In the genomic region with DNA sequence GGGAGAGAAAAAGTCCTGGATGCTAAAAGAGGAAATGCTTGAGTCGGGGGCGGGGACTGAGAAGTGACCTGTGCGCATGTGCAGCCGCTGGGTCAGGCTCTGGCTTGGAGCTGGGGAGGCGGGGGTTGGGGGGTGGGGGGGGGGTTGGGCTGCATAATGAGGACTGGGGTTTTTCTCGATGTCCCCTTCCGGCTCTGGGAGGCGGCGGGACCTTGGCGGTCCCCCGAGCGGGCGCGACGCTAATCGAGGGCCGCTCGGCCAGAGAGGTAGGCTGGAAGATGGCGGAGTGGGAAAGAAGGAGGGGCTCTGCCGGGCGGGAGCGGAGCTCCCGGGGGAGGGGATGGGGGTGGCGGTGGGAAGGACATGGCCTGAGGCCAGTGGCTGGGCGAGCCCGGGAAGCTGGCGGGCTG, we compare ENCODE assay signal across 8 mouse cellular contexts. TPM values are rescaled to one million over a fixed set of nuclear protein-coding genes. Genes with fewer than 3 reads are reported as not detected.
A peak's percentile ranks its signal among the peaks of the same experiment; 100 is the strongest.
DNase-seq lines count a peak whose midpoint lies in the region; ATAC-seq and TF ChIP-seq lines count a peak whose summit lies in the region.

No protein-coding gene starts in this region.

- no peak for TF ChIP-seq CTCF in C2C12 (IDR thresholded peaks at IDR 0.05; ENCODE audit: control insufficient read depth, insufficient read depth, insufficient read length)
- no peak for TF ChIP-seq CTCF in bone marrow macrophage, adult 2 months (IDR thresholded peaks at IDR 0.05; ENCODE audit: low read depth, low read length)
- TF ChIP-seq CTCF in testis, adult 2 months (IDR thresholded peaks at IDR 0.05; ENCODE audit: control insufficient read depth, insufficient read depth, insufficient replicate concordance, low read depth, low read length): no peak

- no peaks in the 10 kb centered on the region for H3K9me3 ChIP-seq in embryonic facial prominence, embryonic 14.5 days (ENCODE audit: control insufficient read depth, low read length)
- H3K9me3 ChIP-seq in heart, embryonic 12.5 days (replicated peaks): no peaks in the 10 kb centered on the region; the same call in 1 of the 2 replicates
- no peaks in the 10 kb centered on the region for H3K9me3 ChIP-seq in kidney, embryonic 15.5 days (replicated peaks)
- no peaks in the 10 kb centered on the region for H3K9me3 ChIP-seq in liver, embryonic 12.5 days (replicated peaks)

- H3K4me3 ChIP-seq in C2C12 (ENCODE audit: insufficient read depth, poor library complexity, severe bottlenecking): peak overlapping the region; percentile 32
- peak overlapping the region; percentile 56 for H3K4me3 ChIP-seq in bone marrow macrophage, adult 2 months (ENCODE audit: insufficient read depth, low read length)
- peak overlapping the region; percentile 44 for H3K4me3 ChIP-seq in embryonic facial prominence, embryonic 14.5 days (ENCODE audit: low read depth, low read length)
- H3K4me3 ChIP-seq in heart, embryonic 12.5 days: peak overlapping the region; percentile 55
- peak overlapping the region; percentile 49 for H3K4me3 ChIP-seq in kidney, embryonic 15.5 days (replicated peaks)
- H3K4me3 ChIP-seq in liver, embryonic 12.5 days: peak overlapping the region; percentile 66
- H3K4me3 ChIP-seq in testis, adult 2 months (ENCODE audit: control insufficient read depth, low read depth, low read length): peak overlapping the region; percentile 82

- peaks cover 10% of the 10 kb centered on the region for H3K4me1 ChIP-seq in bone marrow macrophage, adult 2 months (ENCODE audit: control insufficient read depth, insufficient read depth, low read length)
- H3K4me1 ChIP-seq in embryonic facial prominence, embryonic 14.5 days (ENCODE audit: control insufficient read depth, insufficient read depth, low read length): no peaks in the 10 kb centered on the region
- H3K4me1 ChIP-seq in heart, embryonic 12.5 days (replicated peaks): peaks cover 5% of the 10 kb centered on the region
- peaks cover 3% of the 10 kb centered on the region; the same call in 1 of the 2 replicates for H3K4me1 ChIP-seq in kidney, embryonic 15.5 days
- H3K4me1 ChIP-seq in liver, embryonic 12.5 days: peaks cover 10% of the 10 kb centered on the region; the same call in 1 of the 2 replicates
- no peaks in the 10 kb centered on the region for H3K4me1 ChIP-seq in testis, adult 2 months (ENCODE audit: control insufficient read depth, insufficient read depth, low read length)

- TF ChIP-seq POLR2A in bone marrow macrophage, adult 2 months (IDR thresholded peaks at IDR 0.05; ENCODE audit: borderline replicate concordance, low read depth, low read length): no peak
- TF ChIP-seq POLR2A in testis, adult 2 months (IDR thresholded peaks at IDR 0.05; ENCODE audit: control insufficient read depth, low read depth, low read length): no peak

- H3K9ac ChIP-seq in embryonic facial prominence, embryonic 14.5 days (ENCODE audit: low read depth, low read length): peak overlapping the region; percentile 72
- peak overlapping the region; percentile 70 for H3K9ac ChIP-seq in heart, embryonic 12.5 days
- peak overlapping the region; percentile 38; the same call in 1 of the 2 replicates for H3K9ac ChIP-seq in kidney, embryonic 15.5 days
- H3K9ac ChIP-seq in liver, embryonic 12.5 days: peak overlapping the region; percentile 78

- no peaks in the 10 kb centered on the region for H3K36me3 ChIP-seq in C2C12 (ENCODE audit: control insufficient read depth, insufficient read depth)
- 0 out of 2 replicates have a peak, but pooled peaks cover 3% of the 10 kb centered on the region for H3K36me3 ChIP-seq in embryonic facial prominence, embryonic 14.5 days (ENCODE audit: control insufficient read depth, insufficient read depth, low read length)
- no peaks in the 10 kb centered on the region for H3K36me3 ChIP-seq in heart, embryonic 12.5 days
- no peaks in the 10 kb centered on the region for H3K36me3 ChIP-seq in kidney, embryonic 15.5 days
- peaks cover 6% of the 10 kb centered on the region; the same call in 1 of the 2 replicates for H3K36me3 ChIP-seq in liver, embryonic 12.5 days
- no peaks in the 10 kb centered on the region for H3K36me3 ChIP-seq in testis, adult 2 months (ENCODE audit: control insufficient read depth, insufficient read depth, low read length)

- peak; percentile 82 for DNase-seq in embryonic facial prominence, embryonic 14.5 days (ENCODE audit: low spot score)
- DNase-seq in naive thymus-derived CD4-positive, alpha-beta T cell, adult 2 months (ENCODE audit: low read depth): peak; percentile 75

- ATAC-seq in embryonic facial prominence, embryonic 14.5 days (ENCODE audit: low read depth): peak; percentile 80
- ATAC-seq in heart, embryonic 12.5 days (ENCODE audit: insufficient number of reproducible peaks, low FRiP score): peak; percentile 87
- peak; percentile 88; the same call in 1 of the 2 replicates for ATAC-seq in kidney, embryonic 15.5 days (replicated peaks; ENCODE audit: low FRiP score)
- peak; percentile 80 for ATAC-seq in liver, embryonic 12.5 days

- H3K27me3 ChIP-seq in C2C12 (ENCODE audit: control insufficient read depth, insufficient read depth, insufficient read length): no peaks in the 10 kb centered on the region
- no peaks in the 10 kb centered on the region for H3K27me3 ChIP-seq in embryonic facial prominence, embryonic 14.5 days (replicated peaks; ENCODE audit: control insufficient read depth, insufficient read depth, low read length)
- no peaks in the 10 kb centered on the region for H3K27me3 ChIP-seq in heart, embryonic 12.5 days (replicated peaks)
- no peaks in the 10 kb centered on the region for H3K27me3 ChIP-seq in kidney, embryonic 15.5 days
- H3K27me3 ChIP-seq in liver, embryonic 12.5 days (replicated peaks): no peaks in the 10 kb centered on the region
- no peaks in the 10 kb centered on the region for H3K27me3 ChIP-seq in testis, adult 2 months (ENCODE audit: control insufficient read depth, insufficient read depth, low read length)

- peaks cover 32% of the 10 kb centered on the region for H3K79me3 ChIP-seq in C2C12 (ENCODE audit: low read depth)

- peak overlapping the region; percentile 71 for H3ac ChIP-seq in C2C12 (ENCODE audit: control insufficient read depth, insufficient read length, low read depth)

- peaks cover 38% of the 10 kb centered on the region for H3K79me2 ChIP-seq in C2C12 (ENCODE audit: control insufficient read depth, insufficient read depth)

- 17% methylated on average over 16 of the region's 27 CpGs for WGBS in embryonic facial prominence, embryonic 14.5 days
- whole genome bisulfite sequencing in heart, embryonic 12.5 days: 21% methylated on average over 23 of the region's 27 CpGs
- WGBS in kidney, embryonic 15.5 days: 30% methylated on average over 27 of the region's 27 CpGs
- 9% methylated on average over 21 of the region's 27 CpGs for WGBS in liver, embryonic 12.5 days (ENCODE audit: insufficient replicate concordance)

- peak overlapping the region; percentile 53 for H3K4me2 ChIP-seq in embryonic facial prominence, embryonic 14.5 days (ENCODE audit: low read depth, low read length)
- H3K4me2 ChIP-seq in heart, embryonic 12.5 days: peak overlapping the region; percentile 57
- peak overlapping the region; percentile 54 for H3K4me2 ChIP-seq in kidney, embryonic 15.5 days
- H3K4me2 ChIP-seq in liver, embryonic 12.5 days: peak overlapping the region; percentile 63

- H3K27ac ChIP-seq in bone marrow macrophage, adult 2 months (ENCODE audit: insufficient read depth, low read depth, low read length): peak overlapping the region; percentile 93
- H3K27ac ChIP-seq in embryonic facial prominence, embryonic 14.5 days (replicated peaks; ENCODE audit: low read depth, low read length): peak overlapping the region; percentile 94
- H3K27ac ChIP-seq in heart, embryonic 12.5 days (ENCODE audit: poor library complexity, severe bottlenecking): peak overlapping the region; percentile 94
- peak overlapping the region; percentile 94 for H3K27ac ChIP-seq in kidney, embryonic 15.5 days
- H3K27ac ChIP-seq in liver, embryonic 12.5 days: peak overlapping the region; percentile 91
- H3K27ac ChIP-seq in testis, adult 2 months (ENCODE audit: control insufficient read depth, insufficient read depth, low read depth, low read length): peak overlapping the region; percentile 83; the same call in 1 of the 2 replicates

TF ChIP-seq in C2C12, 6 proteins besides CTCF, POLR2A, EP300 and RAD21:
- TF ChIP-seq MAX (IDR thresholded peaks at IDR 0.05): no peak
- TF ChIP-seq CEBPB (IDR thresholded peaks at IDR 0.05; ENCODE audit: low read depth): no peak
- TF ChIP-seq MYOD1 (IDR thresholded peaks at IDR 0.05; ENCODE audit: control insufficient read depth, insufficient read length, low read depth): no peak
- TF ChIP-seq FOSL1 (IDR thresholded peaks at IDR 0.05; ENCODE audit: insufficient read depth, low read length, poor library complexity, severe bottlenecking): no peak
- no peak for TF ChIP-seq MYOG (IDR thresholded peaks at IDR 0.05; ENCODE audit: control insufficient read depth, extremely low read depth, insufficient read length)
- no peak for TF ChIP-seq USF1 (IDR thresholded peaks at IDR 0.05; ENCODE audit: low read depth)

RNA-seq across cellular contexts. Expression of a gene that starts 8.3 kb away (rescaled TPM):
- 4.6 TPM for polyA plus RNA-seq in C2C12 (2012; fragmentation: generic; extraction: Trizol)
- 58.2 and 61.6 TPM in 2 replicates for polyA plus RNA-seq in bone marrow macrophage, adult 2 months (2012; ENCODE audit: insufficient read depth, insufficient read length, missing spikeins)
- polyA plus RNA-seq in embryonic facial prominence, embryonic 14.5 days (2014; fragmentation: Nextera tagmentation; extraction: Ambion mirVana): 17.6 and 18.1 TPM in 2 replicates
- 11.5 and 12.1 TPM in 2 replicates for polyA plus RNA-seq in heart, embryonic 12.5 days (2016; fragmentation: Nextera tagmentation; extraction: Ambion mirVana)
- 13.9 and 16.5 TPM in 2 replicates for polyA plus RNA-seq in kidney, embryonic 15.5 days (2015; fragmentation: Nextera tagmentation; extraction: Ambion mirVana)
- 6.6 and 7.9 TPM in 2 replicates for polyA plus RNA-seq in liver, embryonic 12.5 days (2016; fragmentation: Nextera tagmentation; extraction: Ambion mirVana)
- polyA plus RNA-seq in testis, adult 2 months (2012; rRNA removed): 1.1 and 1.5 TPM in 2 replicates

Comparison
In these comparisons a context has a peak if more than half of its experiments do, and no peak if none do; other contexts are left out.
1. Peak in every context shown above with its lines: DNase-seq, ATAC-seq, H3K4me3 ChIP-seq and H3K27ac ChIP-seq.
2. H3K4me3 ChIP-seq: peak in every context shown above with its lines; median percentile 82 in testis, adult 2 months; 66 in liver, embryonic 12.5 days; 56 in bone marrow macrophage, adult 2 months; 55 in heart, embryonic 12.5 days; 49 in kidney, embryonic 15.5 days; 44 in embryonic facial prominence, embryonic 14.5 days; 32 in C2C12.